Mouse (Mus musculus) right cerebral cortex, adult 18-20 months (tissue): ENCODE results near the gene Rnf168.

Experiments used
- DNase-seq: peaks from one replicate; pipeline ENCODE4 v3.0.0; 2022; ENCODE audit warnings: mixed read lengths

Gene Rnf168

GRCm38 (mm10) chr16:32316601-32317000, 39.3 kb downstream of the Rnf168 start:
- DNase-seq, result no peak

GRCm38 (mm10) chr16:32323953-32324352, 46.7 kb downstream of the Rnf168 start:
- DNase-seq, result peak; percentile 5

DNA sequence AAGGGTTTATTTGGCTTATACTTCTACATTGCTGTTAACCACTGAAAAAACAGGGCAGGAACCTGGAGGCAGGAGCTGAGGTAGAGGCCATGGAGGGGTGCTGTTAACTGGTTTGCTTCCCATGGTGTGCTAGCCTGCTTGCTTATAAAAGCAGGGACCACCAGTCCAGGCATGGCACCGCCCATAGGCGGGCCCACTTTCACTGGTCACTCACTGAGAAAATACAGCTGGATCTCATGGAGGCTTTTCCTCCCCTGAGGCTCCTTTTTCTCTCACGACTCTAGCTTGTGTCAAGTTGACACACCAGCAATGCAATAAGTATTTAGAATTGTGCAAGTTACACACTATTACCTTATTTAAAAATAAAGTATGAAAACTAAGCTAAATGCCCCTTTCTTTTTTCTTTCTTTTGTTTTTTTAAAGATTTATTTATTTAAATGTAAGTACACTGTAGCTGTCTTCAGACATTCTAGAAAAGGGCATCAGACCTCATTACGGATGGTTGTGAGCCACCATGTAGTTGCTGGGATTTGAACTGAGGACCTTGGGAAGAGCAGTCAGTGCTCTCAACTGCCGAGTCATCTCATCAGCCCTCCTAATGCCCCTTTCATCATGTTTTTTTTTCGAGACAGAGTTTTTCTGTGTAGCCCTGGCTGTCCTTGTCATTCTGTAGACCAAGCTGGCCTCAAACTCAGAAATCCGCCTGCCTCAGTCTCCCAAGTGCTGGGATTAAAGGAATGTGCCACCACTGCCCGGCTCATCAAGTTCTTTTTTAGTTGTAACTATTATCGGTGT, 53.8 kb downstream of the Rnf168 start:
- no peak for DNase-seq

DNA sequence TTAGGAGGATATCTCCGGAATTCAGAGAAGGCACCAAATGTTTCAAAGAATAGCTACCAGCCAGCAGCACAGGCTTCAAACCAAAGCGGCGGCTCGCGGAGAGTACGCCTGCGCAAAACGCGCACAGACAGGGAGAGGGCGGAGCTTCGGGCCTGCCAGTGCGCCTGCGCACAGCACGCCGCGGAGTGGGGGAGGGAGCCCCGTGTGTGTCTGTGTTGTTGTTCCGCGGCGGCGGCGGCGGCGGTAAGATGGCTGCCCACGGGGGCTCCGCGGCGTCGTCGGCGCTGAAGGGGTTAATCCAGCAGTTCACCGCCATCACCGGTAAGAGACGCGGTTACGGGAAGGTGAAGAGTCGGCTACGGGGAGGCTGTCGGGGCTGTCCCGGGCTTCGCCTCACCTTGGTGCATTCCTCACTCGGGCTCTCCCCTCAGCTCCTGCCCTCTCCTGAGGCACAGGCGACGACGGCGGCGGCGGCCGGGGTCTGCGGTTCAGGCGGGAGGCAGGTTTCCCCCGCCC, 54.8 kb downstream of the Rnf168 start, which contains the start of gene Ubxn7:
Gene Ubxn7, plus strand, starts transcription at position 218 of the 516 bp plus-strand sequence.
- DNase-seq, result peak; percentile 96

- peak; percentile 18 for DNase-seq
These were observed 55.6 kb downstream of the Rnf168 start for GRCm38 (mm10) chr16:32332556-32333511.

- DNase-seq, result no peak
These were observed 57.9 kb downstream of the Rnf168 start for GRCm38 (mm10) chr16:32335146-32335545.

GRCm38 (mm10) chr16:32336026-32336780, 58.9 kb downstream of the Rnf168 start:
- no peak for DNase-seq

- no peak for DNase-seq
These were observed 59.7 kb downstream of the Rnf168 start for GRCm38 (mm10) chr16:32337001-32337400.

- DNase-seq, result no peak
These were observed 63.2 kb downstream of the Rnf168 start for GRCm38 (mm10) chr16:32340451-32340850.

GRCm38 (mm10) chr16:32345521-32345920, 68.3 kb downstream of the Rnf168 start:
- no peak for DNase-seq

DNA sequence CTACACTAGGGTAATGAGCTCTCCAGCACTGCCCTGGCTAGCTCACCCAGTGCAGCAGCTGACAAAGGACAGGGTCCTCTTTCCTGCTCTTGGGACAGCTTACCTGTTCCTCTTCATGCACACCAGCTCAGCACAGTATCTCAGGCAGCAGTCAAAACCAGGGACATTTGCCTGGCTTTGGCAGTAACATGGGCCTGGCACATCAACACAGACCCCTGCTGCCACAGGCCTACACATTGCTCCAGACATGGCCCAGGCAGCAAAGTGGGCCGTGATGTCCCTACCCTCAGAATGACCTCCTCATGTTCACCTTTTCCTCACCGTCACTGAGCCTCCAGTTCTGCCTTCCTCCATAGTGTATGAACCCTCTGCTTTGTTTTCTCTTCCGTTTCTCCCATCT, 73.5 kb downstream of the Rnf168 start:
- no peak for DNase-seq
